Mouse (Mus musculus): ENCODE measurements at regions not wholly inside any gene's neighbourhood (a gene's known extent, or its start where the extent isn't known, plus 50 kb on each side); places are given as distances from the start of the nearest gene placed in this dataset.

DNA sequence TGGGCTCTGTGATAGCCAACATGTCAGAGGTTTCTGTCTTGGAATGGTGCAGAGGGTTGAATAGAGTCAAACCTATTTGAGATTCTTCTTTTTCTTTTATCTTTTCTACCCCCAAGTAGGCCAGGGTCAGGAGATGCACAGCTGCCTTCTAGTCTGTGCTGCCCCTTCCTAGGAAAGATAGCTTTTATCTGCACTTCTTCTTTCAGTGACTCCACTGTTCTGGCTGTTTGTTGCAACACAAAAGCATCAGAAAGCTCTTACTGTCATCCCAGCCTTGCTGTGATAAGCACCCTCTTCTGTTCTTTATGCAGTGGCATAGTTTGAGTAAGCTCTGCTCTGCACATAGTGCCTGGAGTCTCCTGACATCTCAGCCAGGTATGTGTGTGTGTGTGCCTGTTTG is 156.7 kb upstream of the Rgs1 start:
- TF ChIP-seq CTCF (IDR thresholded peaks at IDR 0.05; ENCODE audit: control insufficient read depth, insufficient read depth, insufficient replicate concordance, low read depth, low read length), result no peak
- no peak for TF ChIP-seq POLR2A (IDR thresholded peaks at IDR 0.05; ENCODE audit: control insufficient read depth, low read depth, low read length)
- Histone ChIP-seq H3K27me3 (ENCODE audit: control insufficient read depth, insufficient read depth, low read length) (no peaks in the 10 kb centered on the region), H3K36me3 (ENCODE audit: control insufficient read depth, insufficient read depth, low read length) (no peaks in the 10 kb centered on the region), H3K4me3 (ENCODE audit: control insufficient read depth, low read depth, low read length) (no peak overlapping the region), H3K4me1 (ENCODE audit: control insufficient read depth, insufficient read depth, low read length) (no peaks in the 10 kb centered on the region), H3K27ac (ENCODE audit: control insufficient read depth, insufficient read depth, low read depth, low read length) (no peak overlapping the region)

DNA sequence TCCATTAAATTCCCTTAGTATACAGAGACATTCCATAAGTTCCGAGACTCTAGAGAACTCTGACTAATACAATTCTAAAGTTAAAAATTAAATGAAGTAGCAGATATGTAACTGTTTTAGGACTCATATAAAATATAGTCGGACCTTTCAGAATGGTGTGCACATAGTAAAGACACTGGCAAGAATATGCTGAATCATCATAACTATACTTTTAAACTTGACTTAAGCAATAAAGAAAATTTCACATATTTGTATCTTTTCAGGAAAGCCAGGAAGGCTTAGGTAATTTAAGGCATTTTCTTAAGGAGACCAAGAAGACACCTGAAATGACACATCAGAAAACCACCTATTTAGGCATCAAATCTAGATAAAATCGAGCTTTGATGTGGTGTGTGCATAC is 156.0 kb upstream of the Rgs1 start:
- H3K4me3 ChIP-seq (ENCODE audit: control insufficient read depth, low read depth, low read length), result no peak overlapping the region
- TF ChIP-seq POLR2A (IDR thresholded peaks at IDR 0.05; ENCODE audit: control insufficient read depth, low read depth, low read length), result no peak
- TF ChIP-seq CTCF (IDR thresholded peaks at IDR 0.05; ENCODE audit: control insufficient read depth, insufficient read depth, insufficient replicate concordance, low read depth, low read length), result no peak
- H3K36me3 ChIP-seq (ENCODE audit: control insufficient read depth, insufficient read depth, low read length), result no peaks in the 10 kb centered on the region
- H3K4me1 ChIP-seq (ENCODE audit: control insufficient read depth, insufficient read depth, low read length), result no peaks in the 10 kb centered on the region
- no peak overlapping the region for H3K27ac ChIP-seq (ENCODE audit: control insufficient read depth, insufficient read depth, low read depth, low read length)
- H3K27me3 ChIP-seq (ENCODE audit: control insufficient read depth, insufficient read depth, low read length), result no peaks in the 10 kb centered on the region

DNA sequence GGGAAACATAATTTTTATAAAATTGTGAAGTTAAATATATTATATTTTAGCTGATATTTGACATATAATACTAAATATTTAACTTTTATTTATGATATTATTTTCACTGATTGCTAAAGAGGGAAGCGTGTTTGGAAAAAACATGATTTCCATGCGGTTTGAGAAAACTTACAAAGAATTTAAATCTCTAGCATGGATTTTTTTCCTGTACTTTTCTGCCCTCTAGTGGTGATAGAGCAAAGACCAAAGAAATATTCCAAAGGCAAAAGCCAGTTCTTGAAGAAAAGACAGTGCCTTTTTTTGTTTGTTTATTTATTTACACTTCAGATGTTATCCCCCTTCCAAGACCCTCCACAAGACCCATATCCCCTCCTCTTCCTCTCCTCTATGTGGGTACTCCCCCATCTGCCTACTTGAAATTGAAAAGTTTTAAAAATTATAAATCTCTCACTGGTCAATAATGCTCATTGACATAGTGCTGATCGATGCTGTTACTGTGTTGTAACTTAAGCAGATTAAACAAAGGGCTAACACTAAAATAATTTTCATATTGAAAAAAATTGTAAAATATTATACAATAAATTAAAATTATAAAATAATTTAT is 131.1 kb upstream of the Rgs1 start:
- no peaks in the 10 kb centered on the region for H3K36me3 ChIP-seq (ENCODE audit: control insufficient read depth, insufficient read depth, low read length)
- H3K27me3 ChIP-seq (ENCODE audit: control insufficient read depth, insufficient read depth, low read length), result no peaks in the 10 kb centered on the region
- TF ChIP-seq POLR2A (IDR thresholded peaks at IDR 0.05; ENCODE audit: control insufficient read depth, low read depth, low read length) (no peak), CTCF (IDR thresholded peaks at IDR 0.05; ENCODE audit: control insufficient read depth, insufficient read depth, insufficient replicate concordance, low read depth, low read length) (no peak)
- H3K4me3 ChIP-seq (ENCODE audit: control insufficient read depth, low read depth, low read length), result no peak overlapping the region
- no peaks in the 10 kb centered on the region for H3K4me1 ChIP-seq (ENCODE audit: control insufficient read depth, insufficient read depth, low read length)
- H3K27ac ChIP-seq (ENCODE audit: control insufficient read depth, insufficient read depth, low read depth, low read length), result no peak overlapping the region

DNA sequence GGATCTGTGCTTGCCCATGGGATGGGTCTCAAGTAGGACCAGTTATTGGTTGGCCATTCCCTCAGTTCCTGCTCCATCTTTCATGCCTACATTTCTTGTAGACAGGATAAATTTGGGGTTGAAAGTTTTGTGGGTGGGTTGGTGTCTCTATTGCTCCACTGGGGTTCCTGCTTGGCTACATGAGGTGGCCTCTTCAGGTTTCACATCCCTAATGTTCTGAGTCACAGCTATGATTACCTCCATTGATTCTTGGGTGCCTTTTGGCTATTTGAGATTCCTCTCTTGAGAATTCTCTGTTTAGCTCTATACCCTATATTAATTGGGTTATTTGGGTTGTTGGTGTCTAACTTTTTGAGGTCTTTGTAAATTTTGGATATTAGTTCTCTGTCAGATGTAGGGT is 125.1 kb upstream of the Rgs1 start:
- Histone ChIP-seq H3K27ac (ENCODE audit: control insufficient read depth, insufficient read depth, low read depth, low read length) (no peak overlapping the region), H3K27me3 (ENCODE audit: control insufficient read depth, insufficient read depth, low read length) (no peaks in the 10 kb centered on the region), H3K36me3 (ENCODE audit: control insufficient read depth, insufficient read depth, low read length) (no peaks in the 10 kb centered on the region), H3K4me1 (ENCODE audit: control insufficient read depth, insufficient read depth, low read length) (no peaks in the 10 kb centered on the region), H3K4me3 (ENCODE audit: control insufficient read depth, low read depth, low read length) (no peak overlapping the region)
- TF ChIP-seq CTCF (IDR thresholded peaks at IDR 0.05; ENCODE audit: control insufficient read depth, insufficient read depth, insufficient replicate concordance, low read depth, low read length) (no peak), POLR2A (IDR thresholded peaks at IDR 0.05; ENCODE audit: control insufficient read depth, low read depth, low read length) (no peak)

DNA sequence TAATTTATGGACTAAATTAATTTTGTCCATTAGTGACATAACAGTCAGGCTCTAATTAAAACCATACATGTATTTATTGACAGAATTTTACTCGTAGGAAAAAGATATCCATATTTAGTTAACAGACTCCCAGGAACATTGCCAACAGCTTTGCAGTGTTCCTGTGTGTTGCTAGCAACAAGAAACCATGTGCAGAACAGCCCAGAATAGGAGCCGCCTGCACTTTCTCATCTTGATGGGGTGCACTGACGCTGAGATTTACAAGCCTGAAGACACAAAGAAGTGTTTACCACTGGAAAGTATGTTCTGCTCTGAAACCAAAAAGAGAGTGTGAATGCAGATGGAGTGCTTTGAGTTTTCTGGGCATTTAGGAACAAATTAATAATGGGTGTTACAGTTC is 118.5 kb upstream of the Rgs1 start:
- H3K36me3 ChIP-seq (ENCODE audit: control insufficient read depth, insufficient read depth, low read length), result no peaks in the 10 kb centered on the region
- TF ChIP-seq POLR2A (IDR thresholded peaks at IDR 0.05; ENCODE audit: control insufficient read depth, low read depth, low read length) (no peak), CTCF (IDR thresholded peaks at IDR 0.05; ENCODE audit: control insufficient read depth, insufficient read depth, insufficient replicate concordance, low read depth, low read length) (no peak)
- H3K27ac ChIP-seq (ENCODE audit: control insufficient read depth, insufficient read depth, low read depth, low read length), result no peak overlapping the region
- no peak overlapping the region for H3K4me3 ChIP-seq (ENCODE audit: control insufficient read depth, low read depth, low read length)
- no peaks in the 10 kb centered on the region for H3K4me1 ChIP-seq (ENCODE audit: control insufficient read depth, insufficient read depth, low read length)
- H3K27me3 ChIP-seq (ENCODE audit: control insufficient read depth, insufficient read depth, low read length), result no peaks in the 10 kb centered on the region

DNA sequence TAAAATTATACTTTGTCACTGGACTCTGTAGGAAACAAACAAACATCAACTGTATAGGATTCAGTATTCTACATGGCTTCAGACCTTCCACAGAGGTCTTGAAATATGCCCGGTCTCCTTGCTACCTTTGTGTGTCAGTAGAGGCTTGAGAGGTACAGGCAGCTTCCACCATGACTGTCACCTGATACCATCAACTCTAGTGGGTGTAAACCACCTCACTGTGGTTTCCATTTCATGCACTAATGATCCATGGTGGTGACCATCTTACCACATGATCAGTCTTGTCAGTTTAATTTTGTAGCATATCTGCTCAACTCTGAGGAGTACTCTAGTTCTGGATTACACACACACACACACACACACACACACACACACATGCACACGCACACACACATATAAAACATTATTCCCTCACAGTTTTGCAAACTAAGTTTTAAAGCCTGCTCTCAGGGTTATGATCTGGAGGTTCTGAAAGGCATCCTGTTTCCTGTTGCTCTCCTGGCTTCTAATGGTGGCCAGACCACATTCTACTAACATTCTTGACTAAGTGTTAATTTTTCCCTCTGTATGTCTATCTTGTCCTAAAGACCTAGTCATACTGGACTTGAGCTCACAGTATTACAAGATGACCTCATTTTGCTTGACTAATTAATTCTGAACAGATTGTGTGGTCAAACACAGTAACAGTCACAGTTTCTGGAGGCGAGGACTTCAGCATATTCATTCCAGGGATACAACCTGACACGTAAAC is 106.7 kb upstream of the Rgs1 start:
- H3K27me3 ChIP-seq (ENCODE audit: control insufficient read depth, insufficient read depth, low read length), result no peaks in the 10 kb centered on the region
- H3K27ac ChIP-seq (ENCODE audit: control insufficient read depth, insufficient read depth, low read depth, low read length), result no peak overlapping the region
- no peaks in the 10 kb centered on the region for H3K36me3 ChIP-seq (ENCODE audit: control insufficient read depth, insufficient read depth, low read length)
- no peaks in the 10 kb centered on the region for H3K4me1 ChIP-seq (ENCODE audit: control insufficient read depth, insufficient read depth, low read length)
- no peak for TF ChIP-seq POLR2A (IDR thresholded peaks at IDR 0.05; ENCODE audit: control insufficient read depth, low read depth, low read length)
- no peak for TF ChIP-seq CTCF (IDR thresholded peaks at IDR 0.05; ENCODE audit: control insufficient read depth, insufficient read depth, insufficient replicate concordance, low read depth, low read length)
- H3K4me3 ChIP-seq (ENCODE audit: control insufficient read depth, low read depth, low read length), result no peak overlapping the region

DNA sequence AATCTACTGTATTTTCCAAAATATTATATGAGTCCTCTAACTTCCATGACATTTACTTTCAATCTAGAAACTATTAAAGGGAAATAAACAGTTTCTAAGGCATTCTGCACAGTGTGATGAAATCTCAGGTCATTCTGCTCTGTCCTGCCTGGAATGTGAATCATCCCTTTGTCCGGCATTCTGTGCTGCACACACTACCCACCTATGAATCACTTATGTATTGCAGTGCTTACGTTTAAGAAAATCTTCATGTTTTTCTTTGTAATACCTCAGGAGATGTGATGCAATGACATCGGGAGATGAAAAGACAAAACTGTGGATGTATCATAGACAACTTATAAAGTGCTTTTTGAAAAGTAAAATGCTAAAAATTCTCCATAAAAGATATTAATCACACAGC is 106.0 kb upstream of the Rgs1 start:
- Histone ChIP-seq H3K27ac (ENCODE audit: control insufficient read depth, insufficient read depth, low read depth, low read length) (no peak overlapping the region), H3K36me3 (ENCODE audit: control insufficient read depth, insufficient read depth, low read length) (no peaks in the 10 kb centered on the region)
- TF ChIP-seq CTCF (IDR thresholded peaks at IDR 0.05; ENCODE audit: control insufficient read depth, insufficient read depth, insufficient replicate concordance, low read depth, low read length) (no peak), POLR2A (IDR thresholded peaks at IDR 0.05; ENCODE audit: control insufficient read depth, low read depth, low read length) (no peak)

More for the DNA sequence above, 106.0 kb upstream of the Rgs1 start:
- no peaks in the 10 kb centered on the region for H3K27me3 ChIP-seq (ENCODE audit: control insufficient read depth, insufficient read depth, low read length)
- H3K4me1 ChIP-seq (ENCODE audit: control insufficient read depth, insufficient read depth, low read length), result no peaks in the 10 kb centered on the region
- no peak overlapping the region for H3K4me3 ChIP-seq (ENCODE audit: control insufficient read depth, low read depth, low read length)
